Mouse (Mus musculus): ENCODE results near the gene Polq. TPM values are rescaled to one million over a fixed set of nuclear protein-coding genes. Genes with fewer than 3 reads are reported as not detected.
"Not testable (repeated sequence)": the region's sequence is repeated elsewhere in the genome, so short reads cannot be mapped to it uniquely, and the experiment has no call there.

The Polq gene
- polyA plus RNA-seq, 1 experiment, result 0.73 TPM

DNA sequence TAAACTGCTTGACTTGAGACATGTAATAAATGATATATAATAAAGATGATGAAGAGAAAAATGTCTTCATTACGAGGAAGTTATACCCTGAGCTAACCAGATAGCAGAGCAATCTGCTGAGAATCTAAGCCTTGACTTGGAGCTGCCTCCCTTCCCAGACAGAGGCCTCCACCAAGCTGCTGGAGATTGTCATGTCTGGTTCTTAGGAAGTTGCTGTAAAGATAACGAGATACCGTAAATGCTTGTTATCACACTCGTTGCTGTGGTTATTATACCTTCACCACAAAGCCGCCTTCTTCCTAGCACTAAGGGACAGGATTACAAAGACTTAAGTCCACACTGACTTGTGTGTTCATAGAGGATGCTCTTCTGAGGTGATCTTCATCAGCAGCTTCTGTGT lies 60.8 kb downstream of the Polq start:
- Histone ChIP-seq H3K4me2 (ENCODE audit: low read depth) (no peak overlapping the region), H3K27me3 (ENCODE audit: control insufficient read depth, insufficient read depth, insufficient read length) (no peaks in the 10 kb centered on the region), H3ac (ENCODE audit: control insufficient read depth, insufficient read length) (no peak overlapping the region), H3K36me3 (ENCODE audit: control insufficient read depth, insufficient read depth) (no peaks in the 10 kb centered on the region), H3K4me3 (no peak overlapping the region), H3K79me2 (ENCODE audit: control insufficient read depth, insufficient read depth) (no peaks in the 10 kb centered on the region)
- no peak for TF ChIP-seq MAX (IDR thresholded peaks at IDR 0.05; ENCODE audit: low read depth)
- no peak for TF ChIP-seq CEBPB (IDR thresholded peaks at IDR 0.05; ENCODE audit: insufficient read depth, poor library complexity, severe bottlenecking)
- TF ChIP-seq TCF12 (IDR thresholded peaks at IDR 0.05; ENCODE audit: insufficient read depth, poor library complexity, severe bottlenecking), result no peak
- no peak for TF ChIP-seq USF1 (IDR thresholded peaks at IDR 0.05; ENCODE audit: low read depth)
- no peak for TF ChIP-seq SRF (IDR thresholded peaks at IDR 0.05; ENCODE audit: control insufficient read depth, insufficient read length, low read depth)
- TF ChIP-seq MYOG (IDR thresholded peaks at IDR 0.05; ENCODE audit: control insufficient read depth in 1 of 3, insufficient read depth in 1 of 3, insufficient read length in 2 of 3, low read depth in 2 of 3), result no peak
- no peak for TF ChIP-seq E2F4 (IDR thresholded peaks at IDR 0.05; ENCODE audit: insufficient read depth)
- TF ChIP-seq TCF3 (IDR thresholded peaks at IDR 0.05; ENCODE audit: insufficient read length, low read depth), result no peak

- no peak overlapping the region for H3K4me3 ChIP-seq
- peaks cover 7% of the 10 kb centered on the region for H3K36me3 ChIP-seq (ENCODE audit: control insufficient read depth, insufficient read depth)
- H3K4me2 ChIP-seq (ENCODE audit: low read depth), result no peak overlapping the region
- H3K79me2 ChIP-seq (ENCODE audit: control insufficient read depth, insufficient read depth), result no peaks in the 10 kb centered on the region
- TF ChIP-seq USF1 (IDR thresholded peaks at IDR 0.05; ENCODE audit: low read depth) (no peak), POLR2A (IDR thresholded peaks at IDR 0.05; ENCODE audit: insufficient read length, low read depth) (no peak), MYOG (IDR thresholded peaks at IDR 0.05; ENCODE audit: control insufficient read depth in 1 of 3, insufficient read depth in 1 of 3, insufficient read length in 2 of 3, low read depth in 2 of 3) (no peak), CEBPB (IDR thresholded peaks at IDR 0.05; ENCODE audit: insufficient read depth, poor library complexity, severe bottlenecking) (no peak), TCF12 (IDR thresholded peaks at IDR 0.05; ENCODE audit: insufficient read depth, poor library complexity, severe bottlenecking) (no peak)
- no peaks in the 10 kb centered on the region for H3K27me3 ChIP-seq (ENCODE audit: control insufficient read depth, insufficient read depth, insufficient read length)
- H3ac ChIP-seq (ENCODE audit: control insufficient read depth, insufficient read length), result no peak overlapping the region
Observed at GRCm38 (mm10) chr16:37089648-37090047, 78.1 kb downstream of the Polq start.

DNA sequence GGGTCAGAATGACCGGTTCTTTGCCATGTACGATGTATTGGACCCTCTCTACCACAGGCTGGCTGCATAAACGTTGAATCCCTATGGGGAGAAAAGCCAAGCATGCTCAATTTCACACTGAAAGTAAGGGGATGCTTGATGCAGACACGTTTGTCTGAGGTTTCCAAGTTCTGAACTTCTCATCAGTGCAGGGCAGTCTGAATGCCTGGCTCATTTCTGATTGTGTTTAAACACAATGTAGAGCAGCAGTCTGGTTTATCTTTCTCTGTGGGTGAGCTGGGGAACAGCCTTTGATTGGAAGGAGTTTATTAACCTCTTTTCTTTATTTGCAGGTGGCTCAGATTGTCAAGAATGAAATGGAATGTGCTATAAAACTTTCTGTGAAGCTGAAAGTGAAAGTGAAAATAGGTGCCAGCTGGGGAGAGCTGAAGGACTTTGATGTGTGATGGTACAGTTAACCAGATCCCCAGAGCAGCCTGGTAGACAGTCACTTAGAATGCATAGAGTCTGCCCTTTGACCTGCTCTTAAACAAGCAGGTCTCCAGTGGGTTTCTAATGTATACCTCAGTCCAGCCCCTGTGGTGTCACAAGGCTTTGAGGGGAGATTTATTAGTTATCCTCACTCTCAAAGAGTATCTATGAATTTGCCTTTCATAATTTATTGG lies 82.7 kb downstream of the Polq start:
- Histone ChIP-seq H3ac (ENCODE audit: control insufficient read depth, insufficient read length) (no peak overlapping the region), H3K27me3 (ENCODE audit: control insufficient read depth, insufficient read depth, insufficient read length) (no peaks in the 10 kb centered on the region), H3K4me2 (ENCODE audit: low read depth) (no peak overlapping the region), H3K36me3 (ENCODE audit: control insufficient read depth, insufficient read depth) (peaks cover 9% of the 10 kb centered on the region), H3K79me2 (ENCODE audit: control insufficient read depth, insufficient read depth) (no peaks in the 10 kb centered on the region), H3K4me3 (no peak overlapping the region)
- TF ChIP-seq POLR2A (IDR thresholded peaks at IDR 0.05; ENCODE audit: insufficient read length, low read depth) (no peak), TCF12 (IDR thresholded peaks at IDR 0.05; ENCODE audit: insufficient read depth, poor library complexity, severe bottlenecking) (no peak), USF1 (IDR thresholded peaks at IDR 0.05; ENCODE audit: low read depth) (no peak), MYOD1 (IDR thresholded peaks at IDR 0.05; ENCODE audit: control insufficient read depth in 1 of 3, insufficient read length in 2 of 3, low read depth in 2 of 3) (no peak), REST (IDR thresholded peaks at IDR 0.05; ENCODE audit: insufficient read depth, insufficient read length) (no peak), MYOG (IDR thresholded peaks at IDR 0.05; ENCODE audit: control insufficient read depth in 1 of 3, insufficient read depth in 1 of 3, insufficient read length in 2 of 3, low read depth in 2 of 3) (no peak), POLR2AphosphoS2 (IDR thresholded peaks at IDR 0.05; ENCODE audit: insufficient read length, low read depth) (no peak), E2F4 (IDR thresholded peaks at IDR 0.05; ENCODE audit: insufficient read depth) (no peak), TCF3 (IDR thresholded peaks at IDR 0.05; ENCODE audit: insufficient read length, low read depth) (no peak), SRF (IDR thresholded peaks at IDR 0.05; ENCODE audit: control insufficient read depth, insufficient read length, low read depth) (no peak)

DNA sequence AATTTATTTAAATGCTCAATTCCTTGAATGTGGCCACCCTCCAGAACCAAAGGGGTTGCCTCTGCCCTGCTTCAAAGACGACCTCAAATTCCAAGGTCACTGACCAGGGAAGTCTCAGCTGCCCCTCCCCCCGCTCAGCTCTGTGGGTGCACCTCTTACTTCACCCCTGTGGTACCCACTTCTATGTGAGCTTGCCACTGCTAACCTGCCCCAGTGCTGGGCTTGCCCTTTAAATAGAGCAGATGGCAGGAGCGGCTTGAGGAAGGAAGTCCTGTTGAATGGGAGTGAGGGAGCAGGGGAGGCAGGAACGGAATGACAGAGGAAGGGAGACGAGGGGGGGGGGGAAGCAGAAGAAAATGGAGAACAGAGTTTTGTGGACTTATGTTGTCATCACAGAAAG lies 97.2 kb downstream of the Polq start:
- no peak overlapping the region for H3ac ChIP-seq (ENCODE audit: control insufficient read depth, insufficient read length)
- no peak for TF ChIP-seq TCF3 (IDR thresholded peaks at IDR 0.05; ENCODE audit: insufficient read length, low read depth)
- TF ChIP-seq MYOG (IDR thresholded peaks at IDR 0.05; ENCODE audit: control insufficient read depth in 1 of 3, insufficient read depth in 1 of 3, insufficient read length in 2 of 3, low read depth in 2 of 3), result no peak
- TF ChIP-seq REST (IDR thresholded peaks at IDR 0.05; ENCODE audit: insufficient read depth, insufficient read length), result no peak
- TF ChIP-seq POLR2A (IDR thresholded peaks at IDR 0.05; ENCODE audit: insufficient read length, low read depth), result no peak
- TF ChIP-seq CEBPB (IDR thresholded peaks at IDR 0.05; ENCODE audit: insufficient read depth, poor library complexity, severe bottlenecking), result no peak
- TF ChIP-seq E2F4 (IDR thresholded peaks at IDR 0.05; ENCODE audit: insufficient read depth), result no peak
- no peak for TF ChIP-seq MAX (IDR thresholded peaks at IDR 0.05; ENCODE audit: low read depth)
- TF ChIP-seq SRF (IDR thresholded peaks at IDR 0.05; ENCODE audit: control insufficient read depth, insufficient read length, low read depth), result no peak
- no peak for TF ChIP-seq USF1 (IDR thresholded peaks at IDR 0.05; ENCODE audit: low read depth)
- TF ChIP-seq TCF12 (IDR thresholded peaks at IDR 0.05; ENCODE audit: insufficient read depth, poor library complexity, severe bottlenecking), result no peak
- no peak for TF ChIP-seq MYOD1 (IDR thresholded peaks at IDR 0.05; ENCODE audit: control insufficient read depth in 1 of 3, insufficient read length in 2 of 3, low read depth in 2 of 3)
- TF ChIP-seq POLR2AphosphoS2 (IDR thresholded peaks at IDR 0.05; ENCODE audit: insufficient read length, low read depth), result no peak
- H3K4me2 ChIP-seq (ENCODE audit: low read depth), result no peak overlapping the region
- no peaks in the 10 kb centered on the region for H3K27me3 ChIP-seq (ENCODE audit: control insufficient read depth, insufficient read depth, insufficient read length)
- H3K79me2 ChIP-seq (ENCODE audit: control insufficient read depth, insufficient read depth), result no peaks in the 10 kb centered on the region
- no peaks in the 10 kb centered on the region for H3K36me3 ChIP-seq (ENCODE audit: control insufficient read depth, insufficient read depth)
- H3K4me3 ChIP-seq, result no peak overlapping the region

DNA sequence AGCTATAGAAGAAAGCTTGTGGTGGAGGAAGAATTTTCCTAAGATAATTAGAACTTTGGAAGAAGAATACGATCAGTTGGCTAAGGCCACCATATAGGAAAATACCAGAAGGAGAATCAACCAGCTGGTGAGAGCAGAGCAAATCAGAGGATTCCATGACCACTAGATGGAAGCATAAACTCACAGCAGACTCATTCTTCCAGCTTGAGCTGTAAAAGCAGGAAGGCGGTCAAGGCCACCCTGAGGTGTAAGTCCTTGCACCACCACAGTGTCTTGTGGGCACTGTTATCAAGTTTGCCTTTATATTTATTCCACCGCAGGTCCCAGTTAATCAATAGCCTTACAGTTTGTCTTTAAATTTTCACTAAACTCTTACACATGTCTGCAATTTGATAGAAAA lies 97.7 kb downstream of the Polq start:
- H3K4me3 ChIP-seq, result no peak overlapping the region
- TF ChIP-seq POLR2A (IDR thresholded peaks at IDR 0.05; ENCODE audit: insufficient read length, low read depth), result no peak
- no peak for TF ChIP-seq TCF12 (IDR thresholded peaks at IDR 0.05; ENCODE audit: insufficient read depth, poor library complexity, severe bottlenecking)
- no peaks in the 10 kb centered on the region for H3K79me2 ChIP-seq (ENCODE audit: control insufficient read depth, insufficient read depth)
- no peak overlapping the region for H3K4me2 ChIP-seq (ENCODE audit: low read depth)
- no peak overlapping the region for H3ac ChIP-seq (ENCODE audit: control insufficient read depth, insufficient read length)
- no peaks in the 10 kb centered on the region for H3K27me3 ChIP-seq (ENCODE audit: control insufficient read depth, insufficient read depth, insufficient read length)
- H3K36me3 ChIP-seq (ENCODE audit: control insufficient read depth, insufficient read depth), result no peaks in the 10 kb centered on the region

DNA sequence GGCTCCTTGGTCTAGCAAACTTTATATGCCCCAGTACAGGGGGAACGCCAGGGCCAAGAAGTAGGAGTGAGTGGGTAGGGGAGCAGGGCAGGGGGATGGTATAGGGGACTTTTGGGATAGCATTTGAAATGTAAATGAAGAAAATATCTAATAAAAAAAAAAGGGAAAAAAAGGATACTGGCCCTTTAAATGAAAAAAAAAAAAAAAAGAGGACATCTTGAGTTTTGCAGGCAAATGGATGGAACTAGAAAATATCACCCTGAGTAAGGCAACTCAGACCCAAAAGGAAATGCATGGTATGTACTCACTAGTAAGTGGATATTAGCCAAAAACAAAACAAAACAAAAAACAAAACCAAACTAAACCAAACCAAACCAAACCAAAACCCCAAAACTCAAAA lies 113.6 kb downstream of the Polq start:
- not testable (repeated sequence) for H3K27me3 ChIP-seq (ENCODE audit: control insufficient read depth, insufficient read depth, insufficient read length); H3K79me2 ChIP-seq (ENCODE audit: control insufficient read depth, insufficient read depth); H3K4me2 ChIP-seq (ENCODE audit: low read depth); H3K36me3 ChIP-seq (ENCODE audit: control insufficient read depth, insufficient read depth); H3ac ChIP-seq (ENCODE audit: control insufficient read depth, insufficient read length); H3K4me3 ChIP-seq
